Mouse (Mus musculus): ENCODE measurements around the gene Zfp935. TPM values are rescaled to one million over a fixed set of nuclear protein-coding genes. Genes with fewer than 3 reads are reported as not detected.
"Not testable (repeated sequence)": the region's sequence is repeated elsewhere in the genome, so short reads cannot be mapped to it uniquely, and the experiment has no call there.

Zfp935 gene
- polyA plus RNA-seq (2012; rRNA removed) = not detected in 2 replicates

GRCm38 (mm10) chr13:62558189-62559110 is at the start of gene Zfp935:
Zfp935 (minus strand) TSS chr13:62558511.
- peak; percentile 52 to 72 for DNase-seq (ENCODE audit: extremely low spot score in 1 of 2, low spot score in 1 of 2)

GRCm38 (mm10) chr13:62571099-62571498 is 12.8 kb upstream of the Zfp935 start, which contains the start of gene Zfp934:
Zfp934 (minus strand) TSS chr13:62571199.
- DNase-seq (ENCODE audit: extremely low spot score in 1 of 2, low spot score in 1 of 2) = not testable (repeated sequence)

GRCm38 (mm10) chr13:62561696-62562095 is 3.4 kb upstream of the Zfp935 start:
- DNase-seq (ENCODE audit: extremely low spot score in 1 of 2, low spot score in 1 of 2) = peak in 1 of 2 experiments; percentile 27

- DNase-seq (ENCODE audit: extremely low spot score in 1 of 2, low spot score in 1 of 2) = not testable (repeated sequence)
Measured at GRCm38 (mm10) chr13:62530129-62530528, 28.2 kb downstream of the Zfp935 start.

- DNase-seq (ENCODE audit: extremely low spot score in 1 of 2, low spot score in 1 of 2) = not testable (repeated sequence)
Measured at GRCm38 (mm10) chr13:62510641-62511420, 47.5 kb downstream of the Zfp935 start.

- not testable (repeated sequence) for DNase-seq (ENCODE audit: extremely low spot score in 1 of 2, low spot score in 1 of 2)
Measured at GRCm38 (mm10) chr13:62472661-62473060, 85.7 kb downstream of the Zfp935 start.

- DNase-seq (ENCODE audit: extremely low spot score in 1 of 2, low spot score in 1 of 2) = peak in 1 of 2 experiments; percentile 58
Measured at GRCm38 (mm10) chr13:62469947-62470346, 88.4 kb downstream of the Zfp935 start.

- peak; percentile 86 to 92 for DNase-seq (ENCODE audit: extremely low spot score in 1 of 2, low spot score in 1 of 2)
Measured at GRCm38 (mm10) chr13:62466424-62467334, 91.6 kb downstream of the Zfp935 start, which contains the start of gene Gm49359. Gm49359 (minus strand) TSS chr13:62466832.

Other genes starting within 250 kb of the Zfp935 start
- 1.1 and 1.6 TPM in 2 replicates for gene Gm3604, start 175.3 kb downstream of the Zfp935 start, polyA plus RNA-seq (2012; rRNA removed)
- 5.3 and 6.4 TPM in 2 replicates for gene Gm49359, start 91.7 kb downstream of the Zfp935 start, polyA plus RNA-seq (2012; rRNA removed)
- 7.1 and 7.6 TPM in 2 replicates for gene Zfp934, start 12.7 kb upstream of the Zfp935 start, polyA plus RNA-seq (2012; rRNA removed)
- 3.2 and 3.7 TPM in 2 replicates for gene 6720489N17Rik, start 65.7 kb upstream of the Zfp935 start, polyA plus RNA-seq (2012; rRNA removed)
- gene Platr25, start 202.2 kb upstream of the Zfp935 start, polyA plus RNA-seq (2012; rRNA removed) = 8.7 and 9.5 TPM in 2 replicates
- 2.7 and 3.0 TPM in 2 replicates for gene Gm5141, start 227.3 kb upstream of the Zfp935 start, polyA plus RNA-seq (2012; rRNA removed)